Mouse (Mus musculus) natural killer cell, adult 2 months (primary cell): Measurements from ENCODE around the gene Sema3d.

ENCODE experiments used
- DNase-seq, 2 experiments: peaks; one replicate each; pipeline ENCODE4 v3.0.0; 2022; ENCODE audit warnings: low spot score in 2 of 2

Sema3d gene

DNA sequence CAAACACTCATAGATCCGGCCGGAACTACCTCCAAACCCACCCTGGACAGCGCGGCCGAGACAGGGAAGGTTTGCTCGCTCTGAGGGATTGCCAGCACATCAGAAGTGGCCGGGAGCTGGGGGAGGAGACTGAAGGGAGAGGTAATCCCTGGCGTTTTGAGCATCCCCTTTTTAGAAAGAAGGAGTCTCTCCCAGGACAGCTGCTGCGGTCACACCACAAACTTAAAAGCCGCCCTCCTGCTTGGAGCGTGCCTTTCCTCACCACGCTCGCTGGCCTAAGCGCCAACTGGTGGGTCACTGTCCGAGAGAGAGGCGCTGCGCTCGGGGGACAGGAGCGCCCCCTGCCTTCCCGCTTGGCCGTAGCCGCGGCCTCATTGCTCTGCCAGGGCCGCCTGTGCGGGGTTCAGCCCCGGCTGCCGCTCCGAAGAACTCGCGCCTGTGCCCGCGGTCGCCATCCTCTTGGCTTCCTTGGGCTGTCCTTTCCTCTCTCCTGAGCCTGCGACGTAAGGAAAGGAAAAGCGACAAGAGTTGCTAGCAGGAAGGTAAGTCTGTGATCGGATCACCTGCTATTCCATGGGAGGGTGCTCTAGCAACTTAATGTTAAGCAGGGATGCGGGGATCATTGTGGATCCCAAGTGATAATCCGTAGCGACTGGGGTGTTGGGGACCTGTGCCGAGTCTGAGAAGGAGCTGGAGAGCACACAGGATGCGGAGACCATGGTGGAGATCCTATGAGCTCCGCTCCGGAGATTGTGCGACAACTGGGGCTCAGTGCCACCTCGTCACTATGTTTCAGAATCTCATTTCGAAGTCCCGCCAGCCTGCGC is at the start of gene Sema3d:
TSS of gene Sema3d (plus strand) at position 253 of the 827 bp plus-strand sequence.
- peak in 1 of 2 experiments; percentile 5 for DNase-seq

- DNase-seq, result no peak
Observed at GRCm38 (mm10) chr5:12377261-12377660, 5.9 kb upstream of the Sema3d start.

- DNase-seq, result no peak
Observed at GRCm38 (mm10) chr5:12378900-12379299, 4.3 kb upstream of the Sema3d start.

- no peak for DNase-seq
Observed at GRCm38 (mm10) chr5:12382010-12382409, 1.2 kb upstream of the Sema3d start.

DNA sequence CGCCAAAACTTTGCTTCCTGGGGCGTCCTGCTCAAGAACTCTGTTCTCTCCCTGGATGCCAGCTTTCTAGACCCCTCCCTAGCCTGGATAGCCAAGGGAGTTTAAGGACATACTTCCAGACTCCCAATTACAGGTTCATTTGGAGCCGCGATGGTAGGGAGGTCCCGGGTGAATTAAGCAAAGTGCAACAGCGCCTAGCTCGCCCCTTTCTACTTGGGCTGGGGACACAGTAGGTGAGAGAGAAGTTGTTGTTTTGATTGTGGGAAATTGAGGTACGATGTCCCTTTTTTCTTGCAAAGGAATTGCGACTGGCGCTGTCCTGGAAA is 738 bp downstream of the Sema3d start:
- DNase-seq, result no peak

GRCm38 (mm10) chr5:12392667-12393066 is 9.5 kb downstream of the Sema3d start:
- no peak for DNase-seq

DNA sequence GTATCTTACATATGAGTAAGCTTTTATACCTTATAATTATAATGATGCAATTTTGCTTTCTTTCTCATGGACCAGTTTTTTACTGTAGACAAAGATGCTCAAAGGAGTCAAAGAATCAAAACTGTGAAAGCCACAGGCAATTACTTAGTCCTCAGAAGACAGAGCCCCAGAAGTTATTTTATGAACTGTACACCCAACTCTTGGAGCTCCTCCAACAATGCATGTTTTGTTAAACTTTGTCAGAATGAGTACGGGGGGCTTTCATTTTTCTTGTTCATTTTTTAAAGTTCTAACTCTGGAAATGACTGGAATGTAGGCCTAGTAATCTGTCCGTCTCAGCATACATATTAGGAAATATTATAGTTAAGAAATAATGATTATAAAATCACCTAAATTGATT is 16.1 kb downstream of the Sema3d start:
- DNase-seq, result no peak

GRCm38 (mm10) chr5:12404229-12404628 is 21.0 kb downstream of the Sema3d start:
- DNase-seq, result no peak

- no peak for DNase-seq
Observed at GRCm38 (mm10) chr5:12412595-12412994, 29.4 kb downstream of the Sema3d start.

DNA sequence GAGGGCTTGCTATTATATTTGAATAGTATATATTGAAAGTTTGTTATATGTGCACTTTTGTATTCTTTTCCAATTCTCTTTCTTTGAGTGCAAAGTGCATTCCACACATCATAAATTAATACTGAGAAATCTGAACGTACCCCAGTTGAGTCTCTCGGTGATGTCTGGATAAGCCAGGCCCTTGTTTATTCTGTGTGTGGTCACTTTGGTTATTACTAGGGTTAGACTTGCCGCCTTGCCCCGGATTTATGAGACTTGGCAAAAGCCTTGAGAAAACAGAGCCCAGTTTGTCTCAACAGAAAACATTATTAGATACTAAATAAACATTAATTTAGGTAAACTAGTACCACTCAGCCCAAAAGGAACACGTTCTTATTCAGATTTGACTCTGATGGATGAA is 40.1 kb downstream of the Sema3d start:
- no peak for DNase-seq

- DNase-seq, result no peak
Observed at GRCm38 (mm10) chr5:12441737-12442136, 58.6 kb downstream of the Sema3d start.

DNA sequence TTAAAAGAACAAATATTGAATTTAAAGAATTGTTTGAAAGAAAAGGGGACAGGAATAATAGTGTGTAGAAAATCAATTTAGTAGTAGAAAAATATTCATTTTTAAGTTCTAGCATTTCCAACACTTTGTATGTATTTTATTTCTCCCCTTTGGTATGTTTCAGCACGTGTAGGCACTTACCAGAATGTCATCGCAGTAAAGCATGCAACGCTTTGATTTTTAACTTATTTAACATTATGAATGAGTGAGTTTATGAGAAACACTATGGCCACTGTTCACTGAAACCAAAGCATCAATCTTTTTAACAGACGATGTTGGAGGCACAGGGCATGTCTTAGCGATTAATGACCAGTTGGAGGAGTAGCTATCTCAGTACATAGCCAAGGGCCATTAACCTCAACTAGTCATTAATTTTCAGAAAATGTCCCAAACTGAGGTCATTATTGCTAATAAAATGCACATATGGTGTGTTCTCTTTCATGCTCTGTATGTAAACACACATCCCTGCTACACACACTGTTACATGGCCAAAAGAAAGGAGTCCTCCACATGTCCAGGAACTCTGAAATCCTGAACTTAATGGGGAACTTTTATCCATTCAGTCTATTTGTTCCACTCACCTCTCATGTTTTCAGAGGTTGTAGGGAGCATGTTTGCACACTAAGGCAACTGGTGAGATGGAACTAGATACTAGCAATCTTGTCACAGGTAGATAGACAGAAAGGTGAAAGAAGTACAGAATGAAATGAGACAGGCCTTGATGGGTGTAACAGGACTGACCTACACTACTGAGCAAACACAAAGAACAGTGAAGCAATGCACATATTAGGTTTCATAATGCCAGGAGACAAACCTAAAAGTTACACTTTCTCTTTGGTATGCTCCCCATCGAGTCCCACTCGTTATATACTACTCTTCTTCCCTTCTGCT is 59.3 kb downstream of the Sema3d start:
- no peak for DNase-seq

DNA sequence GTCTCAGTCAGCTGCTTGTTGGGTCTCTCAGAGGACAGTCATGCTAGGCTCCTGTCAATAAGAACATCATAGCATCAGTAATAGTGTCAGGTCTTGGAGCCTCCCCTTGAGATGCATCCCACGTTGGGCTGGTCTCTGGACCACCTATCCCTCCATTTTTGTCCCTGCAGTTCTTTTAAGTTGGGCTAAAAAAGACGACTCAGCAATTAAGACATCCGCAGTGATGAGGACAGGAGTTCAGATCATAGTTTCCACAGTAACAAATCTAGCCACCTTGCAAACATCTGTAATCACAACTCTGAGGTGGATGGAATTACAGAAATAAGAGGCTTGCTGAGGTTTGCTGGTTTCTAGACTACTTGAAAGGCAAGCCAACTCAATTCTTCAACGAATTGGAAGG is 67.9 kb downstream of the Sema3d start:
- DNase-seq, result no peak

DNA sequence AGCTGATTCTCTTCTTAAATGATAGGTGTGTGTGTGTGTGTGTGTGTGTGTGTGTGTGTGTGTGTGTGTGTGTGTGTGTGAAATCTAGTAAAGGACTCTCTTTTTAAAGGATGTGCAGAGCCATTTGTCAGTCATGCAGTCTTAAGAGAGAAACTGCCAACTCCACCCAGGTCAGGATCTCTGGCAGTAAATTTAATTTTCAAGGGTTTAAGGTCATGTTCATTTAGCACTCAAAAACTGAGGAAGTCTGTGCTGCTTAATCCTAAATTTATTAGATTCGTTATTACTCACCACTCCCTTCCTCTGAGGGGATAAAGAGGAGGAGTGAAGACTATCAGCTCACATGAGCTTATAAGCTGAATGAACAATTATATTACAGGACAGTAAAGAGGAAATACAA is 71.8 kb downstream of the Sema3d start:
- DNase-seq, result no peak

- DNase-seq, result no peak
Observed at GRCm38 (mm10) chr5:12457509-12457908, 74.3 kb downstream of the Sema3d start.

DNA sequence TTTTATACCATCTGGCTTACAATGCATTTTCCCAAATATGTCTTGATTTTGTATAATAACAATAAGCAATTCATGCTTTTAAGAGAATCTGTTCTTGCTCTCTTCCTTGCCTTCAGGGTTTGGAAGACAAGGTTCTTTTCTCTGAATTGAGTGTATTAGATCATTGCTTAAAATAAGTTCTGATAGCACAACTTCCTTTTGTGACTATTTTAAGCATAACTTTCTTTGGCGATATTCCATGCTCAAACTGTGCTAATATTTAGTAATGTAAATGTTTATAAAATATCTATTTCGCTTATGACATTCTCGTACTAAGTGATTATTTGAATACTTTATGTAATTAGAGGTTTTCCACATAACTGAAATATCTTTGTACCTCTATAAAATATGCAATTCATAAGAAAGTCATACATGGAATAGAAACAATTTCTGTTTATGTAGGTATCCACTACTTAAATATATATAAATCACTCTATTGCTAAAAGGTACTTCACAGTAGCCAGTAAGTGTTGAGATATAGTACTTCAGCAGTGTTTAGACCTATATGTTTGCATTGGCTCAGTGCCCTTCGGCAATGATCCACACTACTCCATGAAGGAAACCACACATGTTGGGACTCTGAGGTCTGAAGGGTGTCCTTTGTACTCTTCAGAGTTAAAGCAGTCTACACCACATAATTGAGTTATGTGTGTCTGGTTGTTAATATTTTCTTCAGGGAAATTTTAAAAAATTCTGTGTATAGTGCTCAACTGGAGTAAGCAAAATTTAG is 84.6 kb downstream of the Sema3d start:
- DNase-seq, result no peak

- DNase-seq, result no peak
Observed at GRCm38 (mm10) chr5:12474904-12475638, 91.9 kb downstream of the Sema3d start.

DNA sequence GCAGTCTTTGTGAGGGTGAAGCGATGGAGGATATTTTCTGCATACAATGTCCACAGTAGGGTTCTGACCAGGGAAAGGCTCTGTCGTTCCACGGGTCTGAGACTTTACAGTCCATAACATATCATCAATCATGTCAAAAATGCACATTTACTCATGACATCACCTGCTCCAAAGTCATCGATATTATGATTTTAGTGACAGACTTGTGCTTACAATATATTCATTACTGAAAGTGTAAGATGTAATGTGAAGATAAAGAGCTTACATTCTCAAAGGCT is 92.4 kb downstream of the Sema3d start:
- no peak for DNase-seq

- DNase-seq, result no peak
Observed at GRCm38 (mm10) chr5:12487926-12488325, 104.7 kb downstream of the Sema3d start.

GRCm38 (mm10) chr5:12491704-12492103 is 108.5 kb downstream of the Sema3d start:
- DNase-seq, result no peak

- DNase-seq, result no peak
Observed at GRCm38 (mm10) chr5:12498227-12498928, 115.2 kb downstream of the Sema3d start.
